Mouse (Mus musculus) frontal cortex, postnatal 10 days (tissue): ENCODE measurements around the gene Mgat2.

Source experiments
- DNase-seq, 2 experiments: peaks; one replicate each; pipeline ENCODE4 v3.0.0; 2022; ENCODE audit warnings: low spot score in 2 of 2, mixed read lengths in 1 of 2

Mgat2 gene

DNA sequence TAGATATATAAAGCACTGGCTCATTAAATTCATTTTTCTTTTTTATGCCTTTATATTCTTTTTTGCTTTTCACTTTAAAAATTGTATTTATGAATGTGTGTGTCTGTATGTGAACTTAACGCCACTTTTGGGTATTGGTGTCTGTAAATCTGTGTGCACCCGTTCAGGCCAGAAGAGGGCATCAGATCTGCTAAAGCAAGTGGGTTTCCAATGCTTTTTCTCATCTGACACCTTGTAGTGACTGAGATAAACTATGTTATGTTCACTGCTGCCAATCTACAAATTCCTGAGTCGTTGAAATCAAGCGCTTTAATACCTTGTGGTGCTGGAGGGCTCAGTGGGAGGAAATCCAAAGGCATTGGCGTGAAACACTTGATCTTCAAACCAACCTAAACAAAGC is 27.1 kb downstream of the Mgat2 start:
- no peak for DNase-seq

DNA sequence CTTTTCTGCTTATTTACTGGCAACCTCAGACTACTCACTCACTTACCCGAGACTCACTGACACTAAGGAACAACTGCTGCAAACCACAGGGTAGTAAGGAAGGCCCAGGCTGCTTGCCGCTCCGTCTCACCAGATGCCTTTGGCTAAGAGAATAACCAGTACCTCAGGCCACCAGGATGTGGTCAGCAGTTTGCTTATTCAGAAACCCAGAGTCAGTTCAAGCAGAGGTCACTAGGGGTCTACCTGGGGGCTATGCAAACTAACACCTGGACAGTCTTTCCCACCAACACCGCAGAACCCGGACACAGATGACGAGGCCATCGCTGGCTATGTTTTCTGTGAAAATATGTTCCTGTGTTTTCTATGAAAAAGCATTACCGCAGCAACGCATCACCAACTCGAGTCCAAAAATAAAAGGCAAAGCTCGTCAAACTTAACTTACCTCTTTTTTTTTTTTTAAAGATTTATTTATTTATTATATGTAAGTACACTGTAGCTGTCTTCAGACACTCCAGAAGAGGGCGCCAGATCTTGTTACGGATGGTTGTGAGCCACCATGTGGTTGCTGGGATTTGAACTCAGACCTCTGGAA is 29.3 kb downstream of the Mgat2 start:
- DNase-seq, result no peak

DNA sequence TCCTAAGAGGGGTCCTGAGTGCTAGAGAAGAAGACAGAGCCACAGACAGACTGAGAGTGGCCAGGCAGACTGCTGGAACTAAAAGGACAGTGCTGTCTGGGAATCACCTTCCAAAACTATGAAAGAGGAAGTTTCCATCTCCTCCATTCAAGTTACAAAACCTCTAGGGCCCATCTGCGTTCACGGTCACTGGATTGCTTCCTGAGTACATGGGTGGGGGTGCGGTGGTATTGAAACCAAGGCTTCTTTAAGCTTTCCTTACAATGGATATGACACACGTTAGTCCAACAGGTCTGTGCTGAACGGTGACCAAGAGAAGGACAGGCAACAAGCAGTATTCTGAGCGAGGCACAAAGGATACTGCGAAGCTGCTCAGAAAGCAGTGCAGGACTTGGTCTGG is 30.4 kb downstream of the Mgat2 start:
- DNase-seq, result no peak

DNA sequence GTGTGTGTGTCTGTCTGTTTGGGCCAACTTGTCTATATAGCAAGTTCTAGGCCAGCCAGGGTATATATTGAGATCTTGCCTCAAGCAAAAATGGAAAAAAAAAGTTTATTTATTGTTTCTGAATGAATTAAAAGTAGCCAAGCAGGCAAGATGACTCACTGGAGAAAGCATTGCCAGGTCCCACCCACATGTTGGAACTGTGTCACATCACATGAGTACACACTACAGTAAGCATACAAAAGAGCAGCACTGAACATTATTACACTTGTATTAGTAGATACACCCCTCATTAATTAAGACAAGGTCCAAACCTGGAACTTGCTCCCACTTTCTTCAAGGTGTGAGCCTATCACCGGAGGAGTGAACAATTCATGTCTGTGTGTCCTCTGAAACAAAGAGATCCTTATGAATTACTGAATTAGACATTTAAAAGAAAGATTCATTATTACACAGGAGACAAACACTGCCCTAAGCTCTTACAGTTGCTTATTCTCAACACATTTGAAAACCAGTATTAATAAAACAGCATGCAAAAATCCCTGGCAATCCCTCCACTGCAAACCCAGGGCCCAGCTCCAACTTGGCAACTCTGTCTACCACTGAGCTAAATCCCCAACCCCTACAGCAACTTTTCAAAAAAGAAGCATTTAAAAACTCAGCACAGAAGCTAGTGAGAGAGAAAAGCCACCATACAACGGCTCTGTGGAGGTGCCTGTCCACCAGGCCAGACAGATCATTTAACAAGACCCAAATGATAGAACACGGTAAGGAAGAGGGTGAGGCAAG is 31.2 kb downstream of the Mgat2 start:
- peak in 1 of 2 experiments; percentile 43 for DNase-seq

DNA sequence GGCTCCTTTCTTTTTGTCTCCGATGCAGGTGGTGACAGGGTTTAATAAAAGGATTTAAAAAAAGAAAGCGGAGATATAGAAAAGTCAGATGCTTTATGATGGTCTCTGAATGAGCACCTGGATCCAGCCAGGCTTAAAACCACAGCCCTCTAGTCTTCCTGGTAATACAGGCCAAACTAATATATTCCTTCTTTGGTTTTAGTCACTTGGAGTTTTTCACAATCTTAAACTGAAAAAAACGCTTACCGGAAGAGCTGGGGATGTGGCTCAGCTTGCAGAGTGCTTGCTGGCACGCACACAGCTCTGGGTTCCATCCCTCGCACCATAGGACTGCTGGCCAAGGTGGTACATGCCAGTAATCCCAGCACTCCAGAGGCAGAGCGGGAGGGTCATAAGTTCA is 32.6 kb downstream of the Mgat2 start:
- no peak for DNase-seq

DNA sequence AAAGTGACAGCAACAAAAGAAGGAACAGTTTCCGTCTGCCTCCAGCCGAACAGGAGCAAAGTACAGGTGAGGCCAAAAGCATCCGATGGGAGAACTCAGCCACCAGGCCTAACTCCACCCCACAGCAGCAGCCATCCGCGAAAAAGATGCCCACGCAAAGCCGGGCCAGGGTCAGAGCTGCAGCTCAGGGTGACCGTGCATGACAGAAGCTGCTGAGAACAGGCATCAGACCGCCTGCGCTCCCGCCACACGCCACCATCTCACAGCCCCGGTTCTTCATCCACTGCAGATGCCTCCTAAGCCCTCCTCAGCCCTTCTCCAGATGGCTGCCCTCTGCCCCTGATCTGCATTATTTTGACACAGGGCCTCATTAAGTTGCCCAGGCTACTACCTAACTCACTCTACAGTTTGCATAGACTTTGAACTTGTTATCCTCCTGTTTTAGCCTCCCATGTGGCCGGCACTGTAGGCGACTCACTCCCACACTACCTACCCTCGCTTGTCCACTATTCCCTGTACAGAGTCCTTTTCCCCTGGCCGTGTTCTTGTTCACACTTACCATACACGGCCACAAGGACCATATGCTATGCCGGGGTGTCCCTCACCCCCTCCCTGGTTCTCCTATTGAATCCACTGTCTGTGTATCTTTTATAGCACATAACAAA is 36.8 kb downstream of the Mgat2 start:
- DNase-seq, result no peak

DNA sequence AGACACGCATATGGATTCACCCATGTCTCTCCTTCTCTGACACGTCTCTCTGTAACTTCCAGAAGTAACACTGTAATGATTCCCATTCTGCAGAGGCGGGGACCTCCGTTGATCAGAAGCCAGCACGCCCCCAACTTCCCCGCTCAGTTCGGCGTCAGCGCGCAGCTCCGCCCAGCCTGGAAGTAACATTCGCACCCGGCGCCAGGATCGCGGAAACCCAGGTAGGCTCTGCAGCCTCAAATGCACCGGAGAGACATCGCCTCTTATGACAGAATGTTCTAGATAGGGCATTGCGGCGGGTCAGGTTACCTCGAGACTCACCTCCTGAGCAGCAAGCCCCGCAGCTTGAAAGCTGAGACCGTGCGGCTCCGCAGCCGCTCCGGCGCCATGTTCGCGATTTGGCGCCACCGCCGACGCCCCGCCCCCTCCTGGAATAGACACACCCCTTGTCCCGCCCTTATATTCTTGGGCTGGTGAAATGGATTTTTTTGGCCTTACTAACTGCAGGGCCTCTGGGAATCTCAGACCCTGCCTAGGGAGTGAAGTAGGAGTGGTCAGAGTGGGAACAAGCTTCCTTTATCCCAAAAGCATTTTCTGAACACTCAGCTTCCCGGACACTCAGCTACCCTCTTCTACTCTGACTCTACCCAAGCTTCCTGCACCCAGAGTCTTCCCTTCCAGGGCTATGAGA is 44.0 kb downstream of the Mgat2 start, which contains the start of gene Pole2:
Pole2 (minus strand) TSS at position 420 of the 691 bp plus-strand sequence.
- peak; percentile 50 to 82 for DNase-seq

DNA sequence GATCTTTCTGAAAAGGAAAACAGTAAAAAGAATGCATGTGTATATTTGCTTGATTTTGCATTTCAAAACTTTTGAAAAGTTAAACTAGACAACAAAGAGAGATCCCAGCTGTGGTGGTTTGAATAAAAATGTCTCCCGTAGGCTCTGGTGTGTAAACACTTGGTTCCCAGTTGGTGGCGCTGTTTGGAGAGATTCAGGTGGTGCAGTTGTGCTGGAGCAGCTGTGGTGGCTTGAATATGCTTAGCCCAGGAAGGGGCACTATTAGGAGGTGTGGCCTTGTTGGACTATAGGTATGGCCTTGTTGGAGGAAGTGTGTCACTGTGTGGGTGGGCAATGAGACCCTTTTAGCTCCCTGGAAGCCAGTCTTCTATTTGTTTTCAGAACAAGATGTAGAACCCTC is 45.3 kb downstream of the Mgat2 start:
- DNase-seq, result no peak

DNA sequence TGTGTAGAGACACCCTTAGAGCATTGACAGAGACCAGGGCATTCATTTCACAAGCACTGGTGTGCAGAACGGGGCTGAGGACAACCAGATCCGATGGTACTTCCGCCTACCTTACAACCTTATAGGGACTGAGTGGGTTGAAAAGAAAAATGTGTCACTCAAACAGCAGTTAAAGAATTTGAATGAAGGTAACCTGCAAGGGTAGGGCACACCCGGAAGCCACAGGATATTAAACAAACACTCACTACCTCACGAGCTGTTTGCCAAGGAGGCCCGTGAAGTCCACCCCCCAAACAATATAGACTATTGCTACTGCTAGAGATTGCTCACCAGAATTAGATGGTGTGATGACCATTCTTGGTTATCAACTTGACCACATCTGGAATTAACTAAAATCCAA is 51.8 kb downstream of the Mgat2 start:
- DNase-seq, result no peak
